Mouse (Mus musculus) heart, adult 2 months (tissue): ENCODE results near the gene Tifab.

Source experiments
- CTCF ChIP-seq: fragments of 200-600 bp; IDR thresholded peaks from 2 replicates; pipeline ENCODE4 v1.8.1; 2022; ENCODE audit warnings: antibody characterized with exemption, mild to moderate bottlenecking, moderate library complexity
- POLR2A ChIP-seq: fragments of 200-500 bp; IDR thresholded peaks from 2 replicates; pipeline ENCODE4 v1.6.1; 2011; ENCODE audit warnings: mild to moderate bottlenecking, low read depth, low read length, control low read depth; ENCODE audit not compliant: insufficient read depth

DNA sequence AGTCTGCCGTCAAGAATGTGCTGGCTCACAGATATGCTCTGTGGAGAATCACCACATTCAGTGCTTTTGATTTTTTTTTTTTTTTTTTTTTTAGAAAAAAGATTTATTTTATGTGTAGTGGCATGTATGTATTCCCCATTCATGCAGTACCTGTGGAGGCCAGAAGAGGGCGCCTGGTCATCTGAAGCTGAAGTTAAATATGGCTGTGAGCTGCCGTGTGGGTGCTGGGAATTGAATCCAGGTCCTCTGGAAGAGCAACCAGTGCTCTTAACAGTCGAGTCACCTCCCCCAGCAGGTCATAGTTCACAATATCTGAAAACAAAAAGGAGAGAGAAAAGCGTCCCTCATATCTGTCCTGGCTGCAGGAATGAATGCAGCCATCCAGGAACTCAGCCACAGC lies 11.0 kb upstream of the Tifab start:
- TF ChIP-seq POLR2A (no peak), CTCF (peak; percentile 54)
